In genomic region chr17:25830806-25831431, GRCm38 (mm10) we compare ENCODE assay signal across 9 mouse cellular contexts. TPM values are rescaled to one million over a fixed set of nuclear protein-coding genes. Genes with fewer than 3 reads are reported as not detected.
DNase-seq lines count a peak whose midpoint lies in the region; ATAC-seq and TF ChIP-seq lines count a peak whose summit lies in the region.
"Had no signal": no experiment of that assay in that cellular context is flagged by ENCODE, and none has a peak within 500 bp of the region (broad histone marks: within the 10 kb centered on the region; RNA-seq: fewer than 3 reads in every experiment).

No protein-coding gene starts in this region.

- intact Hi-C loops in left cerebral cortex, adult 2 months (cut with DNase I), result no loop called here

- H3K4me3 ChIP-seq in left cerebral cortex, adult 2 months, result peak overlapping the region; percentile 72; the same call in 1 of the 2 replicates
- H3K4me3 ChIP-seq in forebrain, embryonic 14.5 days (ENCODE audit: low read depth, low read length), result no peak overlapping the region
- H3K4me3 ChIP-seq in limb, embryonic 11.5 days (ENCODE audit: low read depth, low read length), result 0 out of 2 replicates have a peak overlapping the region, but pooled peaks have one; percentile 81
- H3K4me3 ChIP-seq in neural tube, embryonic 13.5 days, result peak overlapping the region; percentile 76

- no peak for TF ChIP-seq CTCF in left cerebral cortex, adult 2 months (IDR thresholded peaks at IDR 0.05)

- peaks cover 59% of the 10 kb centered on the region for H3K36me3 ChIP-seq in forebrain, embryonic 14.5 days (ENCODE audit: control insufficient read depth, insufficient read depth, low read length)
- H3K36me3 ChIP-seq in limb, embryonic 11.5 days (ENCODE audit: control insufficient read depth, insufficient read depth, low read length), result peaks cover 21% of the 10 kb centered on the region
- peaks cover 56% of the 10 kb centered on the region for H3K36me3 ChIP-seq in neural tube, embryonic 13.5 days

- H3K4me1 ChIP-seq in forebrain, embryonic 14.5 days (ENCODE audit: control insufficient read depth, insufficient read depth, low read length), result peaks cover 42% of the 10 kb centered on the region
- peaks cover 34% of the 10 kb centered on the region for H3K4me1 ChIP-seq in limb, embryonic 11.5 days (ENCODE audit: control insufficient read depth, insufficient read depth, low read length)
- peaks cover 84% of the 10 kb centered on the region for H3K4me1 ChIP-seq in neural tube, embryonic 13.5 days (replicated peaks)

- H3K9ac ChIP-seq in forebrain, embryonic 14.5 days (ENCODE audit: low read length), result no peak overlapping the region
- no peak overlapping the region for H3K9ac ChIP-seq in limb, embryonic 11.5 days (ENCODE audit: low read length)
- peak overlapping the region; percentile 85; the same call in 1 of the 2 replicates for H3K9ac ChIP-seq in neural tube, embryonic 13.5 days

- 90% methylated on average over 14 of the region's 14 CpGs for WGBS in forebrain, embryonic 14.5 days
- 88% methylated on average over 14 of the region's 14 CpGs for WGBS in limb, embryonic 11.5 days
- 86% methylated on average over 14 of the region's 14 CpGs for WGBS in neural tube, embryonic 13.5 days

- no peak overlapping the region for H3K27ac ChIP-seq in left cerebral cortex, adult 2 months
- no peak overlapping the region for H3K27ac ChIP-seq in forebrain, embryonic 14.5 days (ENCODE audit: low read depth, low read length)
- no peak overlapping the region for H3K27ac ChIP-seq in limb, embryonic 11.5 days (replicated peaks; ENCODE audit: low read depth, low read length)
- no peak overlapping the region for H3K27ac ChIP-seq in neural tube, embryonic 13.5 days (replicated peaks)

- H3K4me2 ChIP-seq in forebrain, embryonic 14.5 days (ENCODE audit: low read length), result peak overlapping the region; percentile 80
- peak overlapping the region; percentile 92; the same call in 1 of the 2 replicates for H3K4me2 ChIP-seq in limb, embryonic 11.5 days (ENCODE audit: low read depth, severe bottlenecking)
- peak overlapping the region; percentile 98 for H3K4me2 ChIP-seq in neural tube, embryonic 13.5 days

- ATAC-seq in forebrain, embryonic 14.5 days, result no peak
- ATAC-seq in limb, embryonic 11.5 days (ENCODE audit: insufficient number of reproducible peaks, low FRiP score, low TSS enrichment, low read depth), result no peak
- no peak for ATAC-seq in neural tube, embryonic 13.5 days (ENCODE audit: low read depth)

- no peak for DNase-seq in left cerebral cortex, adult 2 months (ENCODE audit: extremely low spot score in 1 of 2, low spot score in 2 of 2)
- DNase-seq in left cerebral cortex, adult 11 months (ENCODE audit: low spot score), result no peak
- DNase-seq in forebrain, embryonic 14.5 days (ENCODE audit: low spot score), result no peak
- DNase-seq in limb, embryonic 11.5 days (ENCODE audit: low spot score), result no peak
- no peak for DNase-seq in layer of hippocampus, adult 18-20 months (ENCODE audit: low spot score in 2 of 2)
- DNase-seq in layer of hippocampus, postnatal 14 days (ENCODE audit: low spot score in 2 of 2), result no peak
- no peak for DNase-seq in cerebellum, postnatal 36 days
- DNase-seq: right cerebral cortex, adult 18-20 months had no signal

- no peaks in the 10 kb centered on the region for H3K27me3 ChIP-seq in forebrain, embryonic 14.5 days (replicated peaks; ENCODE audit: control insufficient read depth, insufficient read depth, low read length)
- H3K27me3 ChIP-seq in limb, embryonic 11.5 days (ENCODE audit: control insufficient read depth, insufficient read depth, low read length), result no peaks in the 10 kb centered on the region
- no peaks in the 10 kb centered on the region for H3K27me3 ChIP-seq in neural tube, embryonic 13.5 days

- H3K9me3 ChIP-seq in forebrain, embryonic 14.5 days (replicated peaks; ENCODE audit: control insufficient read depth, low read length), result no peaks in the 10 kb centered on the region
- no peaks in the 10 kb centered on the region for H3K9me3 ChIP-seq in limb, embryonic 11.5 days (ENCODE audit: control insufficient read depth, low read length)
- H3K9me3 ChIP-seq in neural tube, embryonic 13.5 days, result no peaks in the 10 kb centered on the region

RNA-seq across cellular contexts. Expression of gene Jmjd8, which starts 2.3 kb away (rescaled TPM):
- 10 to 100 TPM; 55.1 to 55.6 TPM for total RNA-seq in left cerebral cortex, adult 2 months (2021)
- polyA plus RNA-seq in forebrain, embryonic 14.5 days (2014; fragmentation: Nextera tagmentation; extraction: Ambion mirVana), result 56.6 and 56.9 TPM in 2 replicates
- polyA plus RNA-seq in limb, embryonic 11.5 days (2014; fragmentation: Nextera tagmentation; extraction: Ambion mirVana), result 45.5 and 55.0 TPM in 2 replicates
- 55.2 and 60.6 TPM in 2 replicates for polyA plus RNA-seq in neural tube, embryonic 13.5 days (2015; fragmentation: Nextera tagmentation; extraction: Ambion mirVana)
- 10 to 100 TPM; 52.7 to 55.5 TPM for total RNA-seq in layer of hippocampus, adult 18-20 months (2021)
- 10 to 100 TPM; 64.3 to 65.0 TPM for total RNA-seq in layer of hippocampus, postnatal 14 days (2021)

RNA-seq across cellular contexts. Expression of gene Stub1, which starts 2.3 kb away (rescaled TPM):
- total RNA-seq in left cerebral cortex, adult 2 months (2021), result 100 to 1,000 TPM; 162 to 171 TPM
- polyA plus RNA-seq in forebrain, embryonic 14.5 days (2014; fragmentation: Nextera tagmentation; extraction: Ambion mirVana), result 315 and 322 TPM in 2 replicates
- 341 and 353 TPM in 2 replicates for polyA plus RNA-seq in limb, embryonic 11.5 days (2014; fragmentation: Nextera tagmentation; extraction: Ambion mirVana)
- polyA plus RNA-seq in neural tube, embryonic 13.5 days (2015; fragmentation: Nextera tagmentation; extraction: Ambion mirVana), result 284 and 316 TPM in 2 replicates
- total RNA-seq in layer of hippocampus, adult 18-20 months (2021), result 100 to 1,000 TPM; 158 to 165 TPM
- 100 to 1,000 TPM; 155 to 157 TPM for total RNA-seq in layer of hippocampus, postnatal 14 days (2021)

RNA-seq across cellular contexts. Expression of gene Rhbdl1, which starts 6.2 kb away (rescaled TPM):
- 10 to 100 TPM; 36.3 to 39.6 TPM for total RNA-seq in left cerebral cortex, adult 2 months (2021)
- 33.6 and 35.4 TPM in 2 replicates for polyA plus RNA-seq in forebrain, embryonic 14.5 days (2014; fragmentation: Nextera tagmentation; extraction: Ambion mirVana)
- 1.2 TPM in 2 replicates for polyA plus RNA-seq in limb, embryonic 11.5 days (2014; fragmentation: Nextera tagmentation; extraction: Ambion mirVana)
- polyA plus RNA-seq in neural tube, embryonic 13.5 days (2015; fragmentation: Nextera tagmentation; extraction: Ambion mirVana), result 18.9 and 21.1 TPM in 2 replicates
- 10 to 100 TPM; 42.1 to 43.4 TPM for total RNA-seq in layer of hippocampus, adult 18-20 months (2021)
- total RNA-seq in layer of hippocampus, postnatal 14 days (2021), result 10 to 100 TPM; 84.4 to 97.5 TPM

RNA-seq across cellular contexts. Expression of gene Wdr24, which starts 7.5 kb away (rescaled TPM):
- total RNA-seq in left cerebral cortex, adult 2 months (2021), result 10 to 100 TPM; 26.8 to 30.9 TPM
- 33.3 and 37.4 TPM in 2 replicates for polyA plus RNA-seq in forebrain, embryonic 14.5 days (2014; fragmentation: Nextera tagmentation; extraction: Ambion mirVana)
- 27.7 and 27.9 TPM in 2 replicates for polyA plus RNA-seq in limb, embryonic 11.5 days (2014; fragmentation: Nextera tagmentation; extraction: Ambion mirVana)
- 27.0 and 28.3 TPM in 2 replicates for polyA plus RNA-seq in neural tube, embryonic 13.5 days (2015; fragmentation: Nextera tagmentation; extraction: Ambion mirVana)
- 10 to 100 TPM; 22.6 to 26.4 TPM for total RNA-seq in layer of hippocampus, adult 18-20 months (2021)
- 10 to 100 TPM; 21.7 to 23.4 TPM for total RNA-seq in layer of hippocampus, postnatal 14 days (2021)

RNA-seq across cellular contexts. Expression of gene Gm20683, which starts 10.6 kb away (rescaled TPM):
- total RNA-seq in left cerebral cortex, adult 2 months (2021), result 10 to 100 TPM; 23.0 to 25.1 TPM
- 5.1 and 6.2 TPM in 2 replicates for polyA plus RNA-seq in forebrain, embryonic 14.5 days (2014; fragmentation: Nextera tagmentation; extraction: Ambion mirVana)
- polyA plus RNA-seq in limb, embryonic 11.5 days (2014; fragmentation: Nextera tagmentation; extraction: Ambion mirVana), result 0.77 and 0.95 TPM in 2 replicates
- 6.9 and 7.5 TPM in 2 replicates for polyA plus RNA-seq in neural tube, embryonic 13.5 days (2015; fragmentation: Nextera tagmentation; extraction: Ambion mirVana)
- total RNA-seq in layer of hippocampus, adult 18-20 months (2021), result 10 to 100 TPM; 21.9 to 22.1 TPM
- 10 to 100 TPM; 26.7 to 31.1 TPM for total RNA-seq in layer of hippocampus, postnatal 14 days (2021)
